Mouse (Mus musculus) brain, embryonic 14.5 days (tissue): ENCODE results near the gene Znhit6.

Experiments
- CTCF ChIP-seq: fragments of 200-500 bp; IDR thresholded peaks from 2 replicates; pipeline ENCODE4 v1.5.1; 2012; ENCODE audit warnings: inconsistent platforms, mild to moderate bottlenecking, moderate library complexity, borderline replicate concordance; ENCODE audit not compliant: insufficient read depth, insufficient read length; ENCODE audit errors: extremely low read depth
- POLR2A ChIP-seq: fragments of 200-500 bp; IDR thresholded peaks from 2 replicates; pipeline ENCODE4 v1.6.1; 2012; ENCODE audit warnings: mild to moderate bottlenecking, inconsistent platforms, borderline replicate concordance; ENCODE audit not compliant: poor library complexity, insufficient read depth, insufficient read length, severe bottlenecking; ENCODE audit errors: extremely low read depth

DNA sequence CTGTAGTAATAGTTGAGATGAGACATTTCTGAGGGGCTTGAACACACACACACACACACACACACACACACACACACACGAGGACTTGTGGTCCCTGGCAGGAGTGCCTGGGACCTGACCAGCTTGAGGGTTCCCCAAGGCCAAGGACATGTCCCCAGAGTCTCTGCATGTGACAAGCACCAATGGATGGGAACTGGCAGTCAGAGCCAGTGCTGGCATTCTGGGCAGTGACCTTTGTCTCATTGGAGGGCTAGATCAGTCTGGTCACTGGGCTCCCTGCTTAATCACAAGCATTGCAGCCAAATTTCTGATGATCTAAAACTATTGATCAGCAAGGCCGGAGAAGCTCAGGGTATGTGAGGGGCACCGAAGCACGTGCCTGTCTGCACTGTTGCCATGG, 48.8 kb downstream of the Znhit6 start:
- TF ChIP-seq CTCF (no peak), POLR2A (no peak)
